Mouse (Mus musculus) megakaryocyte-erythroid progenitor cell, adult 5-6 weeks (primary cell): Measurements from ENCODE around the gene Zfp335. TPM values are rescaled to one million over a fixed set of nuclear protein-coding genes. Genes with fewer than 3 reads are reported as not detected.

ENCODE experiments used
- ATAC-seq: replicated peaks from 2 replicates; pipeline ENCODE4 v1.8.0; 2016; ENCODE audit warnings: mild to moderate bottlenecking, inconsistent platforms; ENCODE audit not compliant: severe bottlenecking, poor library complexity, low FRiP score, low TSS enrichment
- total RNA-seq, 2 experiments: library from RNA; stranded (forward) in 1 of 2; stranded (reverse) in 1 of 2; fragments of 200-1000, 215-1000 nt in 1 of 2; fragments of >200 nt in 1 of 2; fragmentation: Nextera tagmentation in 1 of 2; gene quantifications; 2 replicates each; pipeline ENCODE4 v1.2.3; 2014 to 2017

Zfp335 gene
- total RNA-seq, 2 experiments from 2014 or later = 8.6 to 23.5 TPM

DNA sequence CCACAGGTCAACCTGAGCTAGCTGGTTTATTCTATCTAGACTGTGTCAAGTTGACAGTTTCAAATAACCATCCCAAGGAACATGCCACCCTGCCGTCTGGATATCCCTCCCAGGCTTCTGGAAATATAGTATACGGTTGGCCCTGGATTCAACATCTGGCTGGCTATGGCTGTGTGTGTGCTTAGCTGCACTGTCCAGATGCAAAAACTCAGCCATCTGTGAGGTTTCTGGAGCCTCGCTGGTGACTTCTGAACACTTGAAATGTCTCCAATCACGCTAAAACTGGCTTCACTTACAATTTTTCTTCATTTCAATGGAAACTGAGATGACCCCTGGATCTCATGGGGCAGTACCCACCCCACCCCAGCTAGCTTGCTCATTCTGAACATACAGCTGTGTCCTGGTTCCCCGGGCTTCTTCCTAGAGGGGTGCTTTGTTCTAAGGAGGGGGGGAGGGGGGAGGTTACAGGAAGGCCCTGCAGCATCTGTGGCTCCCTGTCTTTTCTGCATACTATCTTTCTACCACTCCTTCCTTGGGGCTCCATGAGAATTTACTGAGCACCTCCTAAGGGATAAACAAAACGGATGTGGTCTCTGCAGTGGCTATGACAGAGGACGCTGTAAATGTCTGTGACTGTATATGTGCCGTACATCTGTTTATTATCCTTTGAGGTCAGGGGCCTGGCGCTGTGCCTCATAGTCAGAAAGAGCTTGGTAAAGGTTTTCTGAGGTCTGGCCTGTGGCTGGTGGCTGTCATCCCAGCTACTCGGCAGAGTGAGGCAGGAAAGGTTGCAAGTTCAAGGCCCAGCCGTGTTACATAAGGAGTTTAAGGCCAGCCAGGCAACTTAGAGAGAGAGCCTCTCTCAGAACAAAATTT, 19.4 kb upstream of the Zfp335 start:
- no peak for ATAC-seq

GRCm38 (mm10) chr2:164924100-164924857, 12.7 kb upstream of the Zfp335 start:
- peak; percentile 95 for ATAC-seq

DNA sequence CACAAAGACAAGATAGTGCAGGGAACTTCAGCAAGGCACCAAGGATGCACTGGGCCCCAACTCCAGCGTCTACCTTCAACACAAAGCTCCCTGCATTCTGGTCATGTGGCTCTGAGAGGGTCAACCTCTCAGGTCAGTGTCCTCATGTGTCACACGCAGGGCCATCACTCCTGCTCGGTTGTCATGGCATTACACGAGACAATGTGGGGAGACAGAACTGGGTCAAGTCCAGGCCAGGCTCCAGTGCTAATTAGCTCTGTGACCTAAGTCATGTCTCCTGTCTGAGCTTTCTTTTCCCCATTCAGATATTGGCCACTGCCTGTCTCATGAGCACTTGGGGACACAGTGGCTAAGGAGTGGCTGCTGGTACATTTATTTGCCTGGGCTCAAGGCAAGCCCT, 11.7 kb upstream of the Zfp335 start:
- no peak for ATAC-seq

DNA sequence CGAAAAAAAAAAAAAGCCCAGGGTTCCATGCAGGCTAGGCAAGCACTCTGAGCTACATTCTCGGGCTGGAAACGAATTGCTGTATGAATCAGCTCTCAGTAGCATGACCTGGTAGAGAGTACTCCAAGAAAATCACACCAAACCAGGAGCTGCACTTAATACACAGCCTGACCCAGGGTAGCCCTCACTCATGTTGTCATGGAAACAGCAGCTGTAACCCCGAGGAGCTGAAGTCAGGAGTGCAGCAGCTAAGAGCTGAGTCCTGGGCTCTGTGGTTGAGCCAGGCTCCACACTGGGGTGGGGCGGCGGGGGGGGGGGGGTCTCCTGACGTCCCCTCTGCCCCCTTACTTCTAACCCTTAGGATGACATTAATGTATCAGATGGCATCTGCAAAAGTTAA, 10.4 kb upstream of the Zfp335 start:
- ATAC-seq = no peak

DNA sequence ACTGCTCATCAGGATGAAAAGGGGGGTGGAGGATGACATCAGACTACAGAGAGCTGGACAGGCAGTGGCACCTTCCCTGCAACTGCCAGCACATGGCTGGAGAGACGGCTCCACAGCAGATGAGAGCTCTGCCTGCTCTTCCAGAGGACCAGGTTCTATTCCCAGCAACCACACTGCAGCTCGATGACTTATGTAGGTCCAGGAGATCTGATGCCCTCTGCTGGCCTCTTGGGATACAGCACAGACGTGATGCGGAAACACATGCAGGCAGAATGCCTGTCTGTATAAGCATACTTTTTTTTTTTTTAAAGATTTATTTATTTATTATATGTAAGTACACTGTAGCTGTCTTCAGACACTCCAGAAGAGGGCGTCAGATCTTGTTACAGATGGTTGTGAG, 6.8 kb upstream of the Zfp335 start:
- peak; percentile 58 for ATAC-seq

DNA sequence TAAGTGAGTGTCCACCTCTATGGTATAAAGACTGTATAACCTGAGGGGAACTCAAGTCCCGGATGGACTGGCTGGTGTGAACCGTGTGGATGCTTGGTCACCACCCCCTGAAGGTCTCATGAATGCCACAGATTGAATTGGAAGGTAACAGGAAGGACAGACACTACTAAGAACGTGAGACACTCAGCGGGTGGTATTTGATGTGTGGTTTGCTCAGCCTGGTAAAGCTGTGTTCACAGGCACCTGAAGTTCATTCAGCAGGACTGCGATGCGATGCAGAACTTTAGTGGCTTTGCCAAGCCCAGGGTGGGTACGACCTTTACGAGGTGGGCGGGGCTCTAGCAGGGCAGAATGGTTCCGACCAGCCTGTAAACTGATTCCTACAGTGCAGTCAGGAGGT, 5.8 kb upstream of the Zfp335 start:
- ATAC-seq = no peak

DNA sequence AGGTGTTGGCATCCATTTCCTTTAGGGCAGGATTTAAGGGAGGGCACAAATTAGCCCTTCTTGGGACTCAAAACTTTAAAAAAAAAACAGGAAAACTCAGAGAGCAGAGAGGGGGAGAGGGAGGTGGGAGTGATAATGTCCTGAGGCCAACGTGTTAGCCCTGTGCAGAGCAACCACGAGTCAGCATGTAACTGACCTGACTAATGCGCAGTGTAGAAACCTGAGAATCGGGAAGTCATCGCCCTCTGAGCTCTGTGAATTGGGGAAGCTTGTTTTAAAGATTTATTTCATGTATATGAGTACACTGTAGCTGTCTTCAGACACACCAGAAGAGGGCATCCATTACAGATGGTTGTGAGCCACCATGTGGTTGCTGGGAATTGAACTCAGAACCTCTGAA, 5.3 kb upstream of the Zfp335 start:
- ATAC-seq = no peak

- no peak for ATAC-seq
Measured at GRCm38 (mm10) chr2:164913428-164913786, 1.9 kb upstream of the Zfp335 start.

DNA sequence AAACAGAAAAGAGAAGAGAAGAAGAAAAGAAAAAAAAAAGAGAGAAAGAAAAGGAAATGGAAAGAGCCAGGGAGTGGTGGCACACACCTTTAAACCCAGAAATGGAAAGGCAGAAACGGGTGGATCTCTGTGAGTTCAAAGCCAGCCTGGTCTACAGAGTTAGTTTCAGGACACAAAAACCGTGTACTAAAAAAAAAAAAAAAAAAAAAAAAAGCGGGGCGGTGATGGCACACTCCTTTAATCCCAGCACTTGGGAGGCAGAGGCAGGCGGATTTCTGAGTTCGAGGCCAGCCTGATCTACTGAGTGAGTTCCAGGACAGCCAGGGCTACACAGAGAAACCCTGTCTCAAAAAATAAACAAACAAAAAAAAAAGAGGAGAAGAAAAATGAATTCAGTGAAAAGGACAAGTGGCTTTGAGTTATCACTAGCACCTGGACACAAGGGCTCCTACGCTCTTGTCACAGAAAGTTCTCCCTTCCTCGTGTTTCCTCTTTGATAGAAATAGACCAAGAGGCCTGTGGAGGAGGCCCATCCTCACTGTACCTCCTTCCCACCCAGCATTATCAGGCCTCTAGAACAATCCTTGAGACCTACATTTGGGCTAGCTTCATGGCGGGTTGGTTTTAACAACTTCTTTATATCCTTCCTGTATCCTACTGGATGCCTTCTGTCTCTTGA, 1.3 kb upstream of the Zfp335 start:
- ATAC-seq = no peak

GRCm38 (mm10) chr2:164912151-164912550, 594 bp upstream of the Zfp335 start:
- ATAC-seq = peak; percentile 31

- ATAC-seq = peak; percentile 18; the same call in 1 of the 2 replicates
Measured at GRCm38 (mm10) chr2:164910360-164911061, 1.0 kb downstream of the Zfp335 start.

GRCm38 (mm10) chr2:164909542-164909941, 2.0 kb downstream of the Zfp335 start:
- ATAC-seq = peak; percentile 36

DNA sequence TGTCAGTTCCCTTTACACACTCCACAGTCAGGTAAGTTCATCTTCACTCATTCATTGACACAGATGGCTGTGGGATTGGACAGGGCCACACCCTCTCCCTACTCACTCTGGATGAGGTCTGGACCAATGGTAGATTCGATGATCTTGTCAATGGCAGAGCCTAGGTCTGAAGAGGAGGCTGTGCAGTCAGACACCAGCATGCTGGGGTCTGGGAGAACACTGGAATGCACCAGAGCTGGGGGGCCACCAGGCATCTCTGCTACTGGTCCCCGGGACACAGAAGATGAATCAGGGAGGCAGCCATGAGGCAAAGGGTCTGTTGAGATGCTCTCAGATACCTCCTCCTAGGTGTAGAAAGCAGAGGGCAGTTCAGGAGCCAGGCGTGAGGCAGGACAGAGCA, 2.5 kb downstream of the Zfp335 start:
- ATAC-seq = no peak

DNA sequence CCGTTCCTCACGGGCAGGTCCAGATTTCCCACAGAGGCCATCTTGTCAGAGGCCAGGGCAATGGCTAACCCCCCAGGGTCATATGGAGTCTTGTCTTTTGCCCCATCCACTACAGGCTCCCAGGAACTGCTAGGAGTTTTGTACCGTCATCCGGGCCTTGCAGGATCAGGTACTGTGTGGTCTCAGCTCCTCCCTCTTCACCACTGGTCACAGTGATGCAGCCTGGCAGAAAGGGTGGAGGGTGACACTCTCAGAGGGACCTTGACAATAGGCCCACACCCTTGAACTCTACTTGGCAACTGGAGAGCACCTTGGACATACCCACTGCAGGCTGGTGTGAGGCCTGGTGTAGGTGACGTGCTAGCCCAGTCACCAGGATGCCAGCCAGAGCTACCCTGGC, 3.5 kb downstream of the Zfp335 start:
- no peak for ATAC-seq

- ATAC-seq = no peak
Measured at GRCm38 (mm10) chr2:164907511-164907910, 4.0 kb downstream of the Zfp335 start.

GRCm38 (mm10) chr2:164906071-164906470, 5.5 kb downstream of the Zfp335 start:
- no peak for ATAC-seq

DNA sequence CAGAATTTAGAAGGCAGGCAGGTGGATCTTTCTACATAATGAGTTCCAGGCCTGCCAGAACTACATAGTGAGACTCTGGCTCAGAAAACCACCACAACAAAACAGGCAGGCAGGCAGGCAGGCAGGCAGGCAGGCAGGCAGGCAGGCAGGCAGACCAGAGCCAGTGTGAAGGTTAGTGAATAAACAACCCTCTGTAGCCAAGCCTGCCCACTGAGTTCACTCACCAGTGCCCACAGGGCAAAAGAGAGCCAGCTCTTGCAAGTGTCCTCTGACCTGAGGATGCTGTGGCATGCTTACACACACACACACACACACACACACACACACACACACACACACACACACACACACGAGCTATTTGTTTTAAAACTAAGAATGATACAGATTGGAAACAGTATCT, 8.1 kb downstream of the Zfp335 start:
- no peak for ATAC-seq

GRCm38 (mm10) chr2:164901380-164901779, 10.2 kb downstream of the Zfp335 start:
- no peak for ATAC-seq

- no peak for ATAC-seq
Measured at GRCm38 (mm10) chr2:164899723-164900459, 11.7 kb downstream of the Zfp335 start.
